Mouse (Mus musculus) spleen, adult 2 months (tissue): ENCODE data around the gene Gm28230. TPM values are rescaled to one million over a fixed set of nuclear protein-coding genes. Genes with fewer than 3 reads are reported as not detected.

Experiments
- DNase-seq, 2 experiments: peaks; one replicate each; pipeline versions ENCODE4 v3.0.0 to v3.0.0-alpha.2; 2012 to 2021; ENCODE audit warnings: low spot score in 2 of 2, low read depth in 1 of 2
- H3K27ac ChIP-seq: fragments of 200-500 bp; 2 replicates; pipeline ENCODE4 v1.5.1; 2012; ENCODE audit warnings: low read length, inconsistent platforms; ENCODE audit not compliant: insufficient read depth
- H3K27me3 ChIP-seq: fragments of 200-500 bp; 2 replicates; pipeline ENCODE4 v1.6.1; 2012; ENCODE audit warnings: mild to moderate bottlenecking, moderate library complexity, low read length, inconsistent platforms; ENCODE audit not compliant: control insufficient read depth, insufficient read depth
- H3K36me3 ChIP-seq: fragments of 200-500 bp; 2 replicates; pipeline ENCODE4 v1.6.1; 2012; ENCODE audit warnings: mild to moderate bottlenecking, low read length, inconsistent platforms; ENCODE audit not compliant: control insufficient read depth, insufficient read depth
- H3K4me1 ChIP-seq: fragments of 200-500 bp; 2 replicates; pipeline ENCODE4 v1.6.1; 2011; ENCODE audit warnings: inconsistent platforms; ENCODE audit not compliant: control insufficient read depth, insufficient read depth, insufficient read length
- H3K4me3 ChIP-seq: fragments of 200-500 bp; 2 replicates; pipeline ENCODE4 v1.5.1; 2011; ENCODE audit warnings: mild to moderate bottlenecking, inconsistent platforms; ENCODE audit not compliant: insufficient read depth, insufficient read length; ENCODE audit errors: extremely low read depth
- CTCF ChIP-seq: fragments of 200-500 bp; IDR thresholded peaks from 2 replicates; pipeline ENCODE4 v1.5.1; 2011; ENCODE audit warnings: mild to moderate bottlenecking, inconsistent platforms; ENCODE audit not compliant: insufficient read depth, insufficient read length, insufficient replicate concordance; ENCODE audit errors: extremely low read depth
- POLR2A ChIP-seq: fragments of 200-500 bp; IDR thresholded peaks from 2 replicates; pipeline ENCODE4 v1.6.1; 2011; ENCODE audit warnings: low read depth, low read length, inconsistent platforms
- WGBS: fragments of 180-500 bp; shearing (Covaris S2); methylation state at CpG from one replicate; pipeline ENCODE4 v1.1.7; 2018; 5-methylcytosine and 5-hydroxymethylcytosine counted together
- polyA plus RNA-seq: library from polyadenylated mRNA; depleted of rRNA; stranded (reverse); fragments of >200 nt; gene quantifications from 2 replicates; pipeline ENCODE4 v1.2.3, GENCODE M21; 2012

Gm28230 gene
- polyA plus RNA-seq, 1 experiment: not detected

GRCm38 (mm10) chr2:74700546-74701112, 25.9 kb upstream of the Gm28230 start:
- Histone ChIP-seq H3K27me3 (peaks cover 55% of the 10 kb centered on the region), H3K4me3 (no peak overlapping the region)
- DNase-seq: no peak

GRCm38 (mm10) chr2:74701949-74702819, 24.3 kb upstream of the Gm28230 start:
- TF ChIP-seq POLR2A (no peak), CTCF (peak; percentile 81; the same call in 1 of the 2 replicates)
- Histone ChIP-seq H3K36me3 (no peaks in the 10 kb centered on the region), H3K27me3 (peaks cover 49% of the 10 kb centered on the region), H3K4me1 (peaks cover 11% of the 10 kb centered on the region; the same call in 1 of the 2 replicates), H3K27ac (no peak overlapping the region), H3K4me3 (no peak overlapping the region)
- 21% methylated on average over 17 of the region's 17 CpGs for WGBS
- peak; percentile 11 to 44 for DNase-seq

More at GRCm38 (mm10) chr2:74700546-74701112, 25.9 kb upstream of the Gm28230 start:
- Histone ChIP-seq H3K27ac (no peak overlapping the region), H3K4me1 (peaks cover 9% of the 10 kb centered on the region; the same call in 1 of the 2 replicates), H3K36me3 (no peaks in the 10 kb centered on the region)
- TF ChIP-seq CTCF (no peak), POLR2A (no peak)
- 28% methylated on average over 22 of the region's 22 CpGs for WGBS

GRCm38 (mm10) chr2:74702820-74703219, 23.7 kb upstream of the Gm28230 start:
- H3K27me3 ChIP-seq: peaks cover 44% of the 10 kb centered on the region
- TF ChIP-seq POLR2A (no peak), CTCF (no peak)
- H3K4me3 ChIP-seq: no peak overlapping the region
- H3K36me3 ChIP-seq: no peaks in the 10 kb centered on the region
- DNase-seq: no peak
- H3K27ac ChIP-seq: no peak overlapping the region
- H3K4me1 ChIP-seq: peaks cover 10% of the 10 kb centered on the region; the same call in 1 of the 2 replicates
- WGBS: 51% methylated on average over 6 of the region's 6 CpGs

DNA sequence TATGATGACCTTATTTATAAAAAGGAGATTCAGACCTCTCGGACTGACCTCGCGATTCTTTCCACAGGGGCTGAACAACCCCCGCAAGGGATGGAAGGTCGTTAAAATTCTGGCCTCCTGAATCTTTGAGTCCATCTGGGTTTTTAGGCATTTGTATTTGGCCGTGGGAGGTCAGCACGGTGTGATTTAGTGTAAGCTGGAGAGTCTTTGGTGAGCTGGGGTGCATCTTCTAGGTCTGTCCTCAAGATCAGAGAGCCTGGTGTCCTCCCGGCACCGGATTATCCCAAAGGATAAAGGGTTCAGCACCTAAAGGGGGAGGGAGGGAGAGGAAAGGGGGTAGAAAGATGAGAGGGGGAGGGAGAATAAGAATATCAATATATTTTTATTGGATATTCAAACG, 23.2 kb upstream of the Gm28230 start:
- Histone ChIP-seq H3K4me1 (peaks cover 5% of the 10 kb centered on the region; the same call in 1 of the 2 replicates), H3K36me3 (no peaks in the 10 kb centered on the region), H3K27ac (no peak overlapping the region), H3K27me3 (peaks cover 39% of the 10 kb centered on the region), H3K4me3 (no peak overlapping the region)
- TF ChIP-seq POLR2A: no peak
- TF ChIP-seq CTCF: no peak
- WGBS: 28% methylated on average over 10 of the region's 10 CpGs
- DNase-seq: no peak

DNA sequence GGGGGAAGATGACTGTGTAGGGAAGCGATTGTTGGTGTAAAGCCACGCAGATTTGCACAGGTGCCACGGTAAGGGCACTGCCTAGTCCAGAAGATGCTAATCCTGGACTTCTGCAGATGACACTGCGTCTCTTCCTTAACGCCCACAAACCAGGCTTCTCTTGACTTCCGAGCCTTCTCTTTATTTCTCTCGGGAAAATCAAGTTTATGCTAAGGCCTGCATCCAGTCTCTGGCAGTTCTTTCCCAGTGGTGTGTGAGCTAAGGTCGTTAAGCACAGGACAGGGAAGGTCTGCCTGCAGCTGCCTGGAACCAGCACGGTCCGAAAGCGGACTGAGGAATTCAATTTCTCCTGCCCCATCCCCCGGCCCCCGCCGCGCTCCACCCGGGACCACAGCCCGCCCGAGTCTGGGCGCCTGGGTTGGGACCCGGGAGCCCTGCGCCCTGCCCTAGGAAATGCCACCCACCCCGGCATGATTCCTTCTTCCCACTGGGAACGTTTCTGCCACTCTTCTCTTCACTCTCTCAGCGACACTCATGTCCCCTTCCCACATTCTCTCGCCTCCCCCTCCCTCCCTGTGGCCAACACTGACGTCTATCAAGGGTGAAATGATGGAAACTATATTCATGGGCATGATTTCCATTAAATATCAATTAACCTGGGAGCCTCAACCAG, 22.7 kb upstream of the Gm28230 start:
- Histone ChIP-seq H3K4me3 (no peak overlapping the region), H3K36me3 (no peaks in the 10 kb centered on the region), H3K27ac (no peak overlapping the region), H3K4me1 (peaks cover 2% of the 10 kb centered on the region; the same call in 1 of the 2 replicates), H3K27me3 (peaks cover 34% of the 10 kb centered on the region)
- no peak for DNase-seq
- 16% methylated on average over 26 of the region's 26 CpGs for WGBS
- no peak for TF ChIP-seq POLR2A
- TF ChIP-seq CTCF: no peak

GRCm38 (mm10) chr2:74704393-74704998, 22.0 kb upstream of the Gm28230 start, which contains the start of gene Hoxd8:
TSS of gene Hoxd8 (plus strand) at chr2:74704615.
- Histone ChIP-seq H3K27me3 (peaks cover 29% of the 10 kb centered on the region), H3K4me3 (peak within 1 kb of the TSS; percentile 23; the same call in 1 of the 2 replicates), H3K36me3 (no peaks in the 10 kb centered on the region), H3K4me1 (peaks cover 2% of the 10 kb centered on the region; the same call in 1 of the 2 replicates), H3K27ac (no peak within 1 kb of the TSS)
- TF ChIP-seq CTCF: no peak
- TF ChIP-seq POLR2A: no peak
- WGBS: 4% methylated on average over 51 of the region's 52 CpGs
- DNase-seq: no peak
